Mouse (Mus musculus) liver, adult 2 months (tissue): ENCODE data around the gene Gm17455.

Experiments
- CTCF ChIP-seq: fragments of 200-500 bp; IDR thresholded peaks from 2 replicates; pipeline ENCODE4 v1.5.1; 2011; ENCODE audit warnings: low read depth, low read length, control low read depth
- POLR2A ChIP-seq: fragments of 200-500 bp; IDR thresholded peaks from 2 replicates; pipeline ENCODE4 v1.6.1; 2011; ENCODE audit warnings: low read length, control low read depth; ENCODE audit not compliant: insufficient read depth; ENCODE audit errors: extremely low read depth

DNA sequence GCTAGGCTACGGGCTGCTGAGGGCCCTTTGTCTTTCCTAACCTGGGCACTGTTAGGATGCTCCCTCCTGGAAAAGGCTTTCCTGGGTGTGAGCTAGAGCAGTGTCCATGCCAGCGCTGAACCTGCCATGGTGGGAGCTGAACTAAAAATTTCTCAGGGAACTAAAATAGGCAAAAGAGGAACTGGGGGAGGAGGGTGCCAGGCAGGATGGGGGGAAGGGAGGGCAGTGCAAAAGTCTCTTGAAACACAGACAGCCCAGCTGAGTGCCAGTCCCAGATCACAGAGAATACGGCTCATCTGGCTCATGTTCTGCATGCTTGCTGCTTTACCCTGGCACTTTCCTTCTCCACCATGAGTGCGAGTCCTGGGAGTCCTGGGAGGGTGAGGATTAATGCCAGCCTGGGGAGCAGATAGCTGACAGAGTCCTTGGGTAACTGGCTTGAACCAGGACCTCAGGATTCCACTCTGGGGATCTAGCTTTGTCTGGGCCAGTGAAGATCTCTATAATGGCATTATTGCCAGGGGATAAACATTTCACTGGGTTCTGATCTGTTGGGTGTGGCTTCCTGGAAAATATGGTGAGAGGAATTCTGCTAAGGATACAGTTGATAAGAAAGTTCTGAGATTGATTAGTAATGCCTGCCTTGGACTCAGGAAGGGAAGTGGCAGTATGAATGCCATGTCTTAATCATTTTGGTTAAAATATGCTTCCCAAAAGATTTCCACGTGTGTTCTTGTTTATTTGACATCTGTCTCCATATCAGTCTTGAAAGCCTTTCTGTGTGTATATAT, 27.7 kb upstream of the Gm17455 start:
- TF ChIP-seq CTCF (no peak), POLR2A (no peak)
